Mouse (Mus musculus) hematopoietic stem cell, adult 5-6 weeks (primary cell): ENCODE measurements around the gene Snx14. TPM values are rescaled to one million over a fixed set of nuclear protein-coding genes. Genes with fewer than 3 reads are reported as not detected.
A peak's percentile ranks its signal among the peaks of the same experiment; 100 is the strongest.

Experiments used
- ATAC-seq, 2 experiments: fragments of 125-278 bp in 1 of 2; replicated peaks in 1 of 2; 2 replicates each; pipeline ENCODE4 v1.8.0; 2016 to 2017; ENCODE audit warnings: inconsistent platforms in 2 of 2, mild to moderate bottlenecking in 2 of 2, moderate number of reproducible peaks in 2 of 2, low read depth in 1 of 2, moderate TSS enrichment in 1 of 2; ENCODE audit not compliant: low FRiP score in 2 of 2, poor library complexity in 2 of 2, severe bottlenecking in 2 of 2, insufficient read depth in 1 of 2, low TSS enrichment in 1 of 2
- total RNA-seq: library from RNA; stranded (forward); fragments of 172-1452, 232-1000 nt; gene quantifications from 2 replicates; pipeline ENCODE4 v1.2.3, GENCODE M21; 2017

Snx14 gene
- total RNA-seq, 1 experiment from 2014 or later = 35.6 TPM

DNA sequence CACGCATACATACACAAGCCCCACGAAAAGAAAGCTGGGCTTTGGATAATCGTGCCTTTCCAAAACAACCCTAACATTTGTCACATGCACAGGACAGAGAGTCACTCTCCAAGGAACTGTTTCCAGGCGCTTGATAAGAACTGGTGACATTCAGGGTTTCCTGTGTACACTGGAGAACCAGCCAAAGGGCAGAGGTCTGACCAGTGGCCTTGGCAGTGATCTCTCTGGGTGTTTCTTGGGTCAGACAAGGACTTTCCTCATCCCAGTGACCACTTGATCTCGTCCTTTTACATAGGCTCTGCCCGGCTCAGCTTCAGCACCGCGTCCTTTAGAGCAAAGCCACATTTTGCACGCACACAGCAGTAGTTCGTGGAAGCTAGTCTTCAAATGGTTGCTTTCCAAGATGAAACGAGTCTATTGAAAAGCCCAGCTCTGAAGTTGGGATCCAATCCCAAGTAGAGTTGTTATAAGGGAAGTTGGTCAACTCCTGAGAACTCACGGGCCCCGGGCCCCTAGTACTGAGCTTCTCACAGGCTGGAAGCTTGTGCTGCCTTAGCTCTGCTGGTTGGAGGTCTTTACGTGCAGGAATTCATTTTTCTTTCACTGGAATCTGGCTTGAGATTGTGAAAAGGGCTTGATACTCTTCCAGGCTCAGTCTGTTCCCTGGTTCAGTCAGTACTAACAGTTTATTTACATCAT is 77.4 kb downstream of the Snx14 start:
- ATAC-seq = no peak

DNA sequence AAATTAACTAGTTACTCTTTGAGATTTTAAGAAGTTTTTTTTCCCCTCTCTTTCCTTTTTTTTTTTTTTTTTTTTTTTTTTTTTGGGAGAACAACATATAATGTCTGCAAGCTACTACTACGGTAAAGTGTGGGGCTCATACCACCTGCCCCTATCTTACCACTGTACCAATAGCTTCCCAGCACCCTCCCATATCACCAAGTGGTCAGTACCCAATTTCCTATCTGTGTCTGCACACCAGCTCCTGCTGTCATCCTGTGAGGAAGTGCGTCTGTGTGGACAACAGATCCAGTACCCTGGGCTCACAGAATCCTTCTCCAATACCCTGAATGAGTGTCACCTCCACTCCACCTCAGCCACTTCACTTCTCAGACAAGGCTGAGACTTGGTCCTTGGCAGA is 79.6 kb downstream of the Snx14 start:
- ATAC-seq = peak; percentile 14 to 30; a peak in 1 of 4 replicates

DNA sequence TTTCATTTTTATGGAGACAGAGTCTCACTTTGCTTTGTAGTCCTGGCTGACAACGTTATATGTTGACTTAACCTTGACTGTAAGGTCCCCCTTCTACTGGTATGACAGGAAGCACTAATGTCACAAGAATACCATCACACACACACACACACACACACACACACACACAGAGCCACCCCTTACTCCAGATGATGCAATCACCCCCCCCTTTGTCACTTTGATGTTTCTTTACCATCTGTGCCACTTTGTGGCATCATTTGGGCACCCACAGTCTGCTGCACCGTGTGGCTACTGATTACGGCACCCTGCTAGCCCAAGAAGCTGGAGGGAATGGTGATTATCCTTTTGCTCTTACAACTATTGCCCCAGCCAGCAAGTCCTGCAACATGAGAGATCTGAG is 81.6 kb downstream of the Snx14 start:
- ATAC-seq = peak in 1 of 2 experiments; percentile 50; a peak in 1 of 4 replicates

DNA sequence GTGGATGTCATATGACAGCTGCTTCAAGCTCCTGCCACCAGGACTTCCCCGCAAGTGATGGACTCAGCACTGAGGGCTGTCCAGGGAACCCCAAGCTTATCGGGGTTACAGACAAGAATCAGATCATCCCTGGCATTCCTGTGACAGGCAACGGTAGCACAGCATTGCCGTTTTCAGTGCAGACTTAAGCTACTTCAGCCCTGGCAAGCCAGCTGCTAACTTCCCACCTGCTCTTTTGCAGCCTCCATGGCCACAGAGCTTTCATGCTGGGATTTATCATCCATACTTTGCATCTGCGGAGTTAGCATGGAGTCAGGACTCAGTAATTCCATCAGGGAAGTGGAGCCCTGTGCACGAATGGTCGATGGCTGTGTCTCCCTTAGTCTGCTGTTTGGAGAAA is 85.3 kb downstream of the Snx14 start:
- ATAC-seq = no peak

DNA sequence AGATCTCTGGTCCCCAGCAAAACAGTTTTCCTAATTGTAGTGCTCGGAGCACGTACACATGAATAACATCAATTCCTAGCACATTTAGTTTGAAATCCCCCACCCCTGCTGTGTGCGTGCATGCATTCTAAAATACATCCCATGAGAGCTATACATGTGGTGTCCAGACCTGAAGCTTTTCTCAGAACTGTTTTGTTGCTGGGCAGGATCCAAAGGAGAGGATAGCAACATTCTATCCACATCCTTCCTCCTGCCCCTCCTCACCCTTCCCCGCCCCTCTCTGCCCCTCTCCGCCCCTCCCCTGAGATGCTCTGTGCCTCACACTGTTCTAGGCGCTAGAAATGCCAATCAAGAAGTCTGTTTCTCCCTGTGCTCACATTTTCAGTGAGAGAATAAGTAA is 86.0 kb downstream of the Snx14 start:
- ATAC-seq = no peak

DNA sequence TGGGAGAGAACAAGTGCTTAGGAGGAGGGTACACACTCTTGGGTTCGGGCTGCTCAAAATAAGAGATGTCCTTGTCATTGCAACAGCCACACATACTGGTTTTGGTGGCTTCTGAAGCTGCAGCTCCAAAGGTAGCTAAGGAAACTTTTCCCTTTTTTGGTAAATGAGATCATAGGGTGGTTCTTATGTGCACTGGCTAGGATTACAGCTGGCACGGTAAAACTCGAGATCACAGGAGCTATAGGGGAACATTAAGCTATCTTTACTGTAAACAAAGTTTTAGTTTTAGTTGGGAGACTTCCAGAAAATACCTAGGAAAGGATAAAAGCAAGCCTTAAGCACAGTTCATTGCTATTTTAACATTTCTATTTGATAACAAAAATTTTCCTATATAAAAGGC is 87.6 kb downstream of the Snx14 start:
- no peak for ATAC-seq

DNA sequence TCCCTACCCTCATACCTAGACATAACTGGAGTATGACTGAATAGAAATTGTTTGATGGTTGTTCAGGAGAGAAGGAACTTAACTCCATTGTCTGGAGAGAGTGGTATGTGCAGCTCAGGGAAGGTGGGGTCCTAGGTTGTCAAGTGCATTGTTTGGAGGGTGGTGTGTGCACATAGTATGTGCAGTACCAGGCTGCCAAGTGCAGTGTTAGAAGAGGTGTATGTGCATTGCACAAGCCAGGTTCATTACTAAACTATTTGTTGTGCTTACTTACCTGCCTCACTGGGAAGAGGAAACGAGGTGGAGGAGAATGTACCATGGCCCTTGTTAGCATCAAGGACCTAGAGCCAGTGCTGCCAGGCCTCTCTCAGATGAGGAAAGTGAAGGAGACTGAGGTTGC is 88.4 kb downstream of the Snx14 start:
- ATAC-seq = no peak

DNA sequence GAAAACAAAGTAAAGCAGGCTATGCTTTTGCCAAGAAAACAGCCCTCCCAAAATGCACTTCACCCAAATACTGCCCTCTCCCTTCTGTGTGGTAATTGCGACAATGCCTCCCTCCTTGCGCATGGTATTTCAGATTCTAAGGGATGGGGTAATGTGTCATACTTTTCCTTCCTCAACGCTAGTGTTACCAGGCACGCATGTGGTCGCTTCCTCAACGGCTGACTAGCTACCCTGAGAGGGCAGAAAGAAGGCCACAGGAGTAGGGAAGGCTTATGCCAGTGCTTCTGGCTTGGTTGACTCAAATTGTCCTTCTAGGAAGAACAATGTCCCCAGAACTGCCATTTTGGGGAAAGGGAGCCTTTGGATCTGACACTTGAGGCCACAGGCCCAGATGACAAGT is 90.1 kb downstream of the Snx14 start:
- ATAC-seq = peak; percentile 68 to 88

DNA sequence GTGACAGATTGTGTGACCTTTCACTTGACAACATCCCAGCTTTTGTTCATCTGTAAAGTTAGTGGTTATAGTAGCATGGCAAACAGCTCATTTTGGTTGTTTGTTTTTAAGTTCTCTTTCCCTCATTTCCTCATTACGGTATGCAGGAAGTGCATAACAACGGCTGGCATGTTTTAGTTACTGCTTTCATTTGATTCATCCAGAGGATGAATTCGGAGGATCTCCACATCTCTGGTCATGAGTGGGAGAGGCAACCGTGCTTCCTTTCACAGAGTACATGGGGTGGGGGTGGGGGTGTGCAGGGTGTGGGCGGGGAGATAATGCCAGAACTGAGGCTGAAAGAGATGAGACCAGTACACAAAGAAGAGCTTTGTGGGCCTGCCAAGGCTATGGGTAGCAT is 91.9 kb downstream of the Snx14 start:
- ATAC-seq = no peak

DNA sequence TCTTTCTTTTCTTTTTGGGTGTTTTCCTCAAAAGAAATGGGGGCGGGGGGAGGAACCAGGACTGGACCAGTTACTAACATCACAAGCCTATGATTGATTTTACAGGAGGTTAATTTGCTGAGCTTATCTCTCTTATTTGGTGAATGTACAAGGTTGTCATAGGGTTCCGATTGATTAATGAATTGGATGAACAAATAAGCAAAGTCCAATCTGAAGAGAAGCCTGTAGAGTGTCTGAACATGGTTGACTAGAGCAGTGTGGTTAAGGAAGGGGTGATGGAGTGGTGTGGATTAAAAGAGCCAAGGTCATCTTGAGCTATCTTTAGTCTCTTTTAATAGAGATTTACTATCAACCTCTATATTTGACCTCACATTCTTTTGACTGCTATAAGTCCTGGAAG is 94.3 kb downstream of the Snx14 start:
- ATAC-seq = no peak

DNA sequence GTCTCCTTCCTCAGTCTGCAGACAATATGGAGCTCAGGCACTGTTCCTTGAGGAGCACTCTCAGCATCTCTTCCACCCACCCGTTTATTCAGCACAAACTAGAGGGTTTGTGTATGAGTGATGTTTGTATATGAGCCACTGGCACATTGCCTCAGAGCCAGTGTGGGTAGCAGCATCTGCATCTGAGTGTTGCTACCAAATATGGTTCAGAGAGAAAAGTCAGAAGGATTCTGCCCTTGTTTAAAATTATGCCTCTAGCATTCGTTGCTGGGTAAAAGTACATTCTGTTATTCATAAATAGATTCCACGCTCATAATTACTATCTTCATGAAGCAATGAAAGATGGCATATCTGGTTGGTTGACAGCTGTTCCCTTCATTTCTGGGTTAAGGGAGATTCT is 96.1 kb downstream of the Snx14 start:
- ATAC-seq = no peak

DNA sequence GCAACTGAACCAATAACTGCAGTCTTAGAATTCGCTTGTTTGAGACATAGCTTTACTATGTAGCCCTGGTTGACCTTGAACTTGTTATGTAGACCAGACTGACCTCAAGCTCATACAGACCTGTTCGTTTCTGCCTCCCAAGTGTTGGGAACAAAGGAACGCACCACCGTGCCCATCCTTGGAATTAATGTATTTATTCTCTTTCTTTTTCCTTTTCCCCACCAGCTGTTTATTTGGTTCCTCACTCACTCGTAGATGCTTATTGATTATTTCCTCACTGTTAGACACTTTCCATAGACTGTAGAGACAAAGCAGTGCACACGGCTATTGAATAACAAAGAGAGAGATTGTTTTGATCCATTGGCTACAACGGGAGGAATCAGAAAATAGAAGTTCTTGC is 96.5 kb downstream of the Snx14 start:
- ATAC-seq = no peak

DNA sequence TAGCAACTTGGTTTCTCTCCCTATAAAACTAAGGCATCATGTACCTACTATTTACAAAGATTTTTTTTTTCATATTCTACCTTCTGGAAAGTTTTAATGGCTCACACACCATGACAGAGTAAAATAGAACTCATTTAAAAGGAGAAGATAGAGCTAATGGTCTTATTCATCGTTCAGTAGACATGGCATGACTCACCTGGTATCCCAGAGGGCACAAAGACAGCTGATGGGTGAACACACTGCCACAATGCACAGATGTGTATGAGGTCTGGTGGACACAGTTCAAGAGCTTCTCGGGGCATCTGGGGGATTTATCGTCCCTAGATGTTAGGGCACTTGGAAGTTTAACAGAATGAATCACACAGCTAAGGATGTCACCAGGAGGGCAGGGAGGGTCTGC is 97.9 kb downstream of the Snx14 start:
- ATAC-seq = no peak

DNA sequence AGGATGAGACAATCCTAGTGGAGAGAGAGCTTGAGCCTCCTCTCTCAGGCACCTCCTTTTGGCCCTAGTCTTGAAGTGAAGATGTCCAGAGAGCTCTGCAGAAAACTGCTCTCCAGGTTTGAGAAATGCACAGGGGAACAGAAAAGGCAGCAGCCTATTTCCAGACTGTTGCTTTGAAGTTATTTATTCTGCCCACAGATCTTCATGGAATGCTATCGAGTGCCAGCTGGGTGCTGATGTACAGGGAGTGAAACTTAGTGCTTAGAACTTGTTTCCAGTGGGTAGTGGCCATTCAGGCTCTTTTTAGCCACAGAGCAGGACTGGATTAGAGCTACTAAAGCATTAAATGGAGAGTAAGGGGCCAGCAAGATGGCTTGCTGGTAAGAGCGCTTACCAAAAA is 102.9 kb downstream of the Snx14 start:
- ATAC-seq = no peak

DNA sequence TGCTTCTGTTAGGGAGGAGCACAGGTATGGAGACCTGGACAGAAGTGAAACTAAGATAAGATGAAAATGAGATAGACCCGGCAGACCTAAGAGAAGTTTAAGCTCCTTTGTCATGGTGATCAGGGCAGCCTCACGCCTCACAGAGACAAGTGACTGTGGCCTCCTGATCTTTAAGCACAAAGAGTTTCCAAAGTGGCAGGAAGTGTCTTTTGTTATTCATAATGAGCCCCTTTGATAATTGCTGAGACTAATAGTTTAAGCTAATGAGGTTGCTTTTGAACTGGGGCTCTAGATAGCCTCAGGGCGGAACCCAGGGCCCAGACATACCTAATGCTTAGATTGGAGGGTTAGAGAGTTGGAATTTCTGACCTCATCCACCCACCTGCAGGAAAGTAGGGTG is 106.3 kb downstream of the Snx14 start:
- no peak for ATAC-seq

DNA sequence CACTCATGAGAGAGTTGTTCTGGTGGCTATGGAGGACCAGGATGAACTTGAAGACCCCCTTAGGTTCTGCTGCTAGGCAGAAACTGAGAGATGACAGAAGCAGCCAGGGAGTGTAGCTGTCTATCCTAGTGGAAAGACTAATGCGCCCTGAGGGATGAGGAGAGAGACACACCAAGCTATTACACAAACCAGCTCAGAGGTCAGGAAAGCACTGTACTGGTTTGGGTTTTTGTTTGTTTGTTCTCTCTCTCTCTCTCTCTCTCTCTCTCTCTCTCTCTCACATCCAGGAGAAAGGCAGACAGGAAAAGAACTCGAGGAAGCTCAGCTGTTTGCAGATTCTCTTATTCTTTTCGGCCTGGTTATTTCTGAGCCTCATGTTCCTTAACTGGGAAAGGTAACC is 108.4 kb downstream of the Snx14 start:
- ATAC-seq = no peak

DNA sequence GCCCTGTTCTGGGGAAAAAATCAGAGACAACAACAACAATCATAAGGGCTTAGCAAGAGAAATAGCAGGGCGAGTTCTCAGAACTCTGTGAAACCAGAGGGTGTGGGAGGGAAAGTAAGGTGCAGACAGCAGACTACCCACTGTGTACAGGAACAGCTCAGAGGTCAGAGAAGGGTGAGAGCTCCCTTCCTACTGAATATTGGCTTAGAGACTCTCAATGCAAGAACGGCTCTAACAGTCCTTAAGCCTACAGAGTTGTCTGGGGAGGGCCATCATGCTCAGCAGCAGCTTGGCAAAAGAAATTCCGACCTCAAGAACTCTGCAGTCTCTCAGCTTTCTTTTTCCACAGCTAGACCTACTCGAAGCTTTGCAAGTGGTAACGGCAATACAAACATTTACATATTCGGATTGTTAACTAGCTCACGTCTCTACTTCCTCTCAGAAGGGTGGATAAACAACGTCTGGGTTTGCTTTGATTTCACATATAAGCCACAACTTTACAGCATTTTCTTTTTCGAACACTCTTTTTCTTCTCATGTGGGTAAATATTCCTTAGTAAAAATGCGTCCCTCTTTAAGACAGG is 109.5 kb downstream of the Snx14 start:
- ATAC-seq = no peak

DNA sequence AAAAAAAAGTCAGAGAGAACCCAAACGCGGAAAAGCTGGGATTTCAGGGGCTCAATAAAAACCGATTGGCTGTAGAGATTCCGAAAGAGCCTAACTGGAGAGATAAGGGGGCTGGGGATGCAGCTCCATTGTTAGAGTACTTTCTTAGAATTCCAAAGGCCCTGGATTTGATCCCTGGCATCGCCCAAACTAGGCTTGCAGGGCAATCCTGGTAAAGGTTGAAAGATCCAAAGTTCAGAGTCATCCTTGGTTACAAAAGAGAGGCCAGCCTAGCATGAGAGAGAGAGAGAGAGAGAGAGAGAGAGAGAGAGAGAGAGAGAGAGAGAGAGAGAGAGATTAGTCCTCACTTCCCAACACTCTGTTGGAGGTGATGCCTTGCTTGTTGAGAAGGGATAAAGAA is 110.1 kb downstream of the Snx14 start:
- no peak for ATAC-seq
